Mouse (Mus musculus): ENCODE measurements around the gene Cox20. TPM values are rescaled to one million over a fixed set of nuclear protein-coding genes. Genes with fewer than 3 reads are reported as not detected.

Cox20 gene
- polyA plus RNA-seq, 1 experiment from 2014 or later, result 97.8 TPM

- H3K27ac ChIP-seq (ENCODE audit: low read depth, low read length), result peak overlapping the region; percentile 100
- peak; percentile 77 for ATAC-seq
- no peaks in the 10 kb centered on the region for H3K27me3 ChIP-seq (replicated peaks; ENCODE audit: control insufficient read depth, insufficient read depth, low read length)
- WGBS, result 0% methylated on average over 17 of the region's 17 CpGs
- peak overlapping the region; percentile 70 for H3K4me3 ChIP-seq (ENCODE audit: low read length)
- H3K9me3 ChIP-seq (ENCODE audit: control insufficient read depth, low read length), result no peaks in the 10 kb centered on the region
- peaks cover 11% of the 10 kb centered on the region for H3K36me3 ChIP-seq (ENCODE audit: control insufficient read depth, insufficient read depth, low read length)
- H3K4me2 ChIP-seq (ENCODE audit: low read length), result peak overlapping the region; percentile 85
- H3K9ac ChIP-seq (ENCODE audit: low read depth, low read length), result peak overlapping the region; percentile 83
- H3K4me1 ChIP-seq (ENCODE audit: control insufficient read depth, insufficient read depth, low read depth, low read length), result peaks cover 20% of the 10 kb centered on the region
Observed at GRCm38 (mm10) chr1:178318002-178318388, 935 bp upstream of the Cox20 start.

- peak overlapping the region; percentile 85 for H3K4me2 ChIP-seq (ENCODE audit: low read length)
- peak overlapping the region; percentile 70 for H3K4me3 ChIP-seq (ENCODE audit: low read length)
- ATAC-seq, result peak; percentile 22
- H3K4me1 ChIP-seq (ENCODE audit: control insufficient read depth, insufficient read depth, low read depth, low read length), result peaks cover 20% of the 10 kb centered on the region
- no peaks in the 10 kb centered on the region for H3K27me3 ChIP-seq (replicated peaks; ENCODE audit: control insufficient read depth, insufficient read depth, low read length)
- H3K27ac ChIP-seq (ENCODE audit: low read depth, low read length), result peak overlapping the region; percentile 100
- peaks cover 20% of the 10 kb centered on the region for H3K36me3 ChIP-seq (ENCODE audit: control insufficient read depth, insufficient read depth, low read length)
- peak overlapping the region; percentile 83 for H3K9ac ChIP-seq (ENCODE audit: low read depth, low read length)
- 2% methylated on average over 12 of the region's 12 CpGs for WGBS
- no peaks in the 10 kb centered on the region for H3K9me3 ChIP-seq (ENCODE audit: control insufficient read depth, low read length)
Observed at GRCm38 (mm10) chr1:178319295-178320037, 536 bp downstream of the Cox20 start.

- Histone ChIP-seq H3K4me1 (ENCODE audit: control insufficient read depth, insufficient read depth, low read depth, low read length) (peaks cover 20% of the 10 kb centered on the region), H3K27me3 (replicated peaks; ENCODE audit: control insufficient read depth, insufficient read depth, low read length) (no peaks in the 10 kb centered on the region), H3K36me3 (ENCODE audit: control insufficient read depth, insufficient read depth, low read length) (peaks cover 26% of the 10 kb centered on the region), H3K9me3 (ENCODE audit: control insufficient read depth, low read length) (no peaks in the 10 kb centered on the region), H3K9ac (ENCODE audit: low read depth, low read length) (peak overlapping the region; percentile 83), H3K4me2 (ENCODE audit: low read length) (peak overlapping the region; percentile 85), H3K27ac (ENCODE audit: low read depth, low read length) (peak overlapping the region; percentile 100), H3K4me3 (ENCODE audit: low read length) (peak overlapping the region; percentile 70)
- no peak for ATAC-seq
- WGBS, result 16% methylated on average over 8 of the region's 8 CpGs
Observed at GRCm38 (mm10) chr1:178320038-178320722, 1.2 kb downstream of the Cox20 start.

GRCm38 (mm10) chr1:178320723-178321590 is 2.0 kb downstream of the Cox20 start:
- peak overlapping the region; percentile 83; the same call in 1 of the 2 replicates for H3K9ac ChIP-seq (ENCODE audit: low read depth, low read length)
- peak overlapping the region; percentile 70 for H3K4me3 ChIP-seq (ENCODE audit: low read length)
- H3K9me3 ChIP-seq (ENCODE audit: control insufficient read depth, low read length), result no peaks in the 10 kb centered on the region
- peak overlapping the region; percentile 55 for H3K27ac ChIP-seq (ENCODE audit: low read depth, low read length)
- peak overlapping the region; percentile 85 for H3K4me2 ChIP-seq (ENCODE audit: low read length)
- H3K27me3 ChIP-seq (replicated peaks; ENCODE audit: control insufficient read depth, insufficient read depth, low read length), result no peaks in the 10 kb centered on the region
- WGBS, result 41% methylated on average over 5 of the region's 5 CpGs
- peaks cover 26% of the 10 kb centered on the region for H3K36me3 ChIP-seq (ENCODE audit: control insufficient read depth, insufficient read depth, low read length)
- ATAC-seq, result no peak
- peaks cover 20% of the 10 kb centered on the region for H3K4me1 ChIP-seq (ENCODE audit: control insufficient read depth, insufficient read depth, low read depth, low read length)

GRCm38 (mm10) chr1:178321730-178322357 is 2.9 kb downstream of the Cox20 start:
- no peak overlapping the region; the same call in 1 of the 2 replicates for H3K4me2 ChIP-seq (ENCODE audit: low read length)

GRCm38 (mm10) chr1:178323235-178323634 is 4.3 kb downstream of the Cox20 start:
- Histone ChIP-seq H3K4me1 (ENCODE audit: control insufficient read depth, insufficient read depth, low read depth, low read length) (peaks cover 20% of the 10 kb centered on the region), H3K9me3 (ENCODE audit: control insufficient read depth, low read length) (no peaks in the 10 kb centered on the region), H3K27me3 (replicated peaks; ENCODE audit: control insufficient read depth, insufficient read depth, low read length) (no peaks in the 10 kb centered on the region), H3K9ac (ENCODE audit: low read depth, low read length) (no peak overlapping the region), H3K4me3 (ENCODE audit: low read length) (no peak overlapping the region), H3K27ac (ENCODE audit: low read depth, low read length) (no peak overlapping the region), H3K36me3 (ENCODE audit: control insufficient read depth, insufficient read depth, low read length) (peaks cover 34% of the 10 kb centered on the region), H3K4me2 (ENCODE audit: low read length) (no peak overlapping the region)
- WGBS, result 74% methylated on average over 1 of the region's 1 CpGs
- no peak for ATAC-seq

More at GRCm38 (mm10) chr1:178321730-178322357, 2.9 kb downstream of the Cox20 start:
- 56% methylated on average over 4 of the region's 4 CpGs for WGBS
- H3K4me1 ChIP-seq (ENCODE audit: control insufficient read depth, insufficient read depth, low read depth, low read length), result peaks cover 20% of the 10 kb centered on the region
- H3K36me3 ChIP-seq (ENCODE audit: control insufficient read depth, insufficient read depth, low read length), result peaks cover 26% of the 10 kb centered on the region
- no peaks in the 10 kb centered on the region for H3K27me3 ChIP-seq (replicated peaks; ENCODE audit: control insufficient read depth, insufficient read depth, low read length)
- H3K9ac ChIP-seq (ENCODE audit: low read depth, low read length), result no peak overlapping the region
- H3K4me3 ChIP-seq (ENCODE audit: low read length), result no peak overlapping the region
- no peak for ATAC-seq
- H3K9me3 ChIP-seq (ENCODE audit: control insufficient read depth, low read length), result no peaks in the 10 kb centered on the region
- no peak overlapping the region for H3K27ac ChIP-seq (ENCODE audit: low read depth, low read length)

GRCm38 (mm10) chr1:178324568-178324967 is 5.6 kb downstream of the Cox20 start:
- no peak for ATAC-seq
- Histone ChIP-seq H3K27me3 (replicated peaks; ENCODE audit: control insufficient read depth, insufficient read depth, low read length) (no peaks in the 10 kb centered on the region), H3K9me3 (ENCODE audit: control insufficient read depth, low read length) (no peaks in the 10 kb centered on the region), H3K4me3 (ENCODE audit: low read length) (no peak overlapping the region), H3K4me2 (ENCODE audit: low read length) (no peak overlapping the region), H3K4me1 (ENCODE audit: control insufficient read depth, insufficient read depth, low read depth, low read length) (peaks cover 20% of the 10 kb centered on the region), H3K36me3 (ENCODE audit: control insufficient read depth, insufficient read depth, low read length) (peaks cover 40% of the 10 kb centered on the region), H3K27ac (ENCODE audit: low read depth, low read length) (no peak overlapping the region), H3K9ac (ENCODE audit: low read depth, low read length) (no peak overlapping the region)
- WGBS, result 97% methylated on average over 1 of the region's 1 CpGs

- no peaks in the 10 kb centered on the region for H3K27me3 ChIP-seq (replicated peaks; ENCODE audit: control insufficient read depth, insufficient read depth, low read length)
- no peak overlapping the region for H3K27ac ChIP-seq (ENCODE audit: low read depth, low read length)
- no peaks in the 10 kb centered on the region for H3K9me3 ChIP-seq (ENCODE audit: control insufficient read depth, low read length)
- H3K4me1 ChIP-seq (ENCODE audit: control insufficient read depth, insufficient read depth, low read depth, low read length), result peaks cover 6% of the 10 kb centered on the region
- no peak overlapping the region for H3K4me3 ChIP-seq (ENCODE audit: low read length)
- peaks cover 48% of the 10 kb centered on the region for H3K36me3 ChIP-seq (ENCODE audit: control insufficient read depth, insufficient read depth, low read length)
- H3K4me2 ChIP-seq (ENCODE audit: low read length), result no peak overlapping the region
- WGBS, result 82% methylated on average over 1 of the region's 1 CpGs
- H3K9ac ChIP-seq (ENCODE audit: low read depth, low read length), result no peak overlapping the region
- no peak for ATAC-seq
Observed at GRCm38 (mm10) chr1:178326357-178326756, 7.4 kb downstream of the Cox20 start.
